Mouse (Mus musculus) layer of hippocampus, adult 2 months (tissue): ENCODE results near the gene Eya4. TPM values are rescaled to one million over a fixed set of nuclear protein-coding genes. Genes with fewer than 3 reads are reported as not detected.

ENCODE experiments used
- DNase-seq, 2 experiments: peaks; one replicate each; pipeline ENCODE4 v3.0.0; 2022; ENCODE audit warnings: low spot score in 2 of 2
- H3K27ac ChIP-seq: fragments of 200-600 bp; 2 replicates; pipeline ENCODE4 v1.8.1; 2022
- H3K4me3 ChIP-seq: fragments of 200-600 bp; 2 replicates; pipeline ENCODE4 v1.8.1; 2022; ENCODE audit warnings: mild to moderate bottlenecking
- CTCF ChIP-seq: fragments of 200-600 bp; conservative IDR thresholded peaks from 2 replicates; pipeline ENCODE4 v1.8.1; 2022; ENCODE audit warnings: antibody characterized with exemption, mild to moderate bottlenecking, moderate library complexity
- total RNA-seq, 2 experiments: library from RNA; stranded (reverse); gene quantifications; 2 replicates each; pipeline ENCODE4 v1.2.3; 2021

Eya4 gene
- total RNA-seq, 2 experiments from 2014 or later = 5.5 to 6.3 TPM

DNA sequence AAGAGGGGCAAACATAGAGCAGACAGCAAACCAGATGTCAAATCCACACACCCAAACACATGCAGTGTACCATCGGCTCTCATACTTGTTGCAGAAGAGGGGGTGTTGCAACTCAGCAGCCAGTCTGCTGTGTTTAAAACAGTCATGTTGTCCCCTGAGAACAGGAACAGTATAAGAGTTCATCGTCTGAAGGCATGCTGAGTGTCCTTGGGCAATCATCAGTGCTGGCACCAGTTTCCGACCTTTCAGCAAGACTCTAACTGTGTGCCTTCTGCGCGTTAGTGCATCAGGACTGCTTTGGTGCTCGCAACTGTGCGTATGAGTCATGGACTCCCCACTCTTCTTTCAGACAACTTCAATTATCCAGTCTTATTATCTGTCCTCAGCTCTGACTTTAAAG is 179.0 kb downstream of the Eya4 start:
- TF ChIP-seq CTCF = no peak
- Histone ChIP-seq H3K27ac (no peak overlapping the region), H3K4me3 (no peak overlapping the region)
- DNase-seq = no peak

DNA sequence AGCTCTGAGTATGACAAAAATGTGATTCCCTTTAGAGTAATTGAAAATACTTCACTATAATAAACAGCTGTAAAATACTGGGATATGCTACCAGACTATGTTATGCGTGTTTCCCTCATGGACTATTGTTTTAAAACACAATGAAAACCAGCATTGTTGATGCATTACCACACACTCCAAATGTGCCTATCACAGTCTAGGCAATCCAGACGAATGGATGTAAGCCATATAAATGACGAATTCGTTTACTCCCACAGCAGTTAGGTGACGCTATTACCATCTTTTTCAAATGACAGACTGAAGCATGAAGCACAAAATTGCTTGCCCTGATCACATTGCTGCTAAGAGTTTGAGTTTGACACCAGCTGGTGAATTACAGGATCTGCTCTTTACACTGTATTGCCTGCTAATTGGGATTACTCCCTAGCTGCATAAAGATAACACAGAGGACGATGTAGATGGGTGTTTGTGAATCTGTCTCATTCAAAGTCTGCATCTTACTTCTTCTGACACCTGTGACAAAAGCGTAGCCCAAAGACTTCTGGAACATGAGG is 185.4 kb downstream of the Eya4 start:
- Histone ChIP-seq H3K4me3 (no peak overlapping the region), H3K27ac (no peak overlapping the region)
- DNase-seq = peak in 1 of 2 experiments; percentile 10
- TF ChIP-seq CTCF = no peak

DNA sequence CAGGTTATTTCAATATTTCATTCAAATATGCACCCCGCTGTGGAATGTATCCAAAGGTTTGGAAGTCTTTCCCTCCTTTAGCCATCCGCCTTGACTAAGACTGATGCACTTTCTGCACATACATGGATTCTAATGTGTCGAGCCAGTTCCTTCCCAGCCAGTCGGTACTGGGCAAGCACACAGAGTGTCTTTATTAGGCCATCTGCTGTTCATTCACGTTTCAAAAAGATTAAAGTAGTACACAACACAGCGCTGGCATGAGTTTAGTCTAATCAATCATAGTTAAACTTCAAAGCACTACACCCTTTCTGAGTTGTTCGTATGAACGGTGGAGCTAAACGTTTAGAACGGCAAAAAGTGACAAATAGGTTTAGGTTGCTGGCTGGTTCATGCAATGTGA is 190.7 kb downstream of the Eya4 start:
- H3K4me3 ChIP-seq = no peak overlapping the region
- no peak for DNase-seq
- TF ChIP-seq CTCF = no peak
- no peak overlapping the region for H3K27ac ChIP-seq

DNA sequence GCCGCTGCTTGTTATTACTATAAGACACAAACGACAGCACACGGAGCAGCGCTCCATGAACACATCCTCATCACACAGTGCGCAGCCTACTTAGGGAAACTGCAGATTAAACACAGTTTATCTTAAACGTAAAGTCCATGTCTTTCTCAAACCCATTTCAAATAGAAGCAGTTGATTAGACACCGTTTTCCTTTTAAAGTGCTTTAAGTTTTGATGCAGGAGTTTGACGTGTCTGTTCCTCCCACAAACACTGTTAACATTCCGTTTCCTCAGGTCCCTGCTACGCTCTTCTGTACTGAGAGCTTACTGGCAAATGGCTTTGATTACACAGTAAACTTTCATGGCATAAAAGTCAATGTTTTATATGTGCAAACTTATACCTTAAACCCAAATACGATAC is 191.4 kb downstream of the Eya4 start:
- no peak overlapping the region for H3K27ac ChIP-seq
- DNase-seq = no peak
- no peak for TF ChIP-seq CTCF
- no peak overlapping the region for H3K4me3 ChIP-seq

DNA sequence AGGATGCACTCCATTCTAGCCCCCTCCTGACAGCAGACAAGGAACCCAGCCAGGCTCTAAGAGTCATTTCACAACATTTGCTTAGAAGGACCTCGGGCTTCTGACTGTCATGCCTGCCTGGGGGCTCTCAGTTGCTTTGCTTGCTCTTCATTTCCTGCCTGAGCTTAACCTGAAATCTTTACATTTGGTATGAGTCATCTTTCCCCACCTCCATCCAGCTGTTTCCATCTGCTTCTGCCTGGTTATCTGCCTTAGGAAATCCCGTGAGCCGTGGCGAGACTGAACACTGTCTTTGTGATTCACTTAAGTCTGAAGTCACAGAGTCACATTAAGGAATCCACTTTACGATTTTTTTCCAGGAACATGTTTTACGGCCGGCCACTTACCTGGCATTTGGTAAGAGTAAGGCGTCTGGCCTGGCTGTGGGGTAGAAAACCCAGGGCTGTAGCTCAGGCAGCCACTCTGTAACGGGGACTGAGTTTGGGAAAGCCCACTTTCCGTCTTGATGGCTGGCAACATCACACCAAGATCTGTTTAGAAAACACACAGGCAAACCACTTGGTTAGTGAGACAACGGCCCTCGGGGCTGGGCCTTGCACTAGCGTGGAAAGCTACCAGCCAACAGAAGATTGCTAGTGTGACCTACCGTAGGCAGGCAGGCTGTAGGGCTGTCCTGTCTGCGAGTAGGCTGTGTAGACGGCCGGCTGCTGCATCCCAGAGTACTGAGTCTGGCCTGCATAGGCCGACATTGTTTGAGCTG is 193.5 kb downstream of the Eya4 start:
- DNase-seq = no peak
- Histone ChIP-seq H3K27ac (no peak overlapping the region), H3K4me3 (no peak overlapping the region)
- no peak for TF ChIP-seq CTCF

DNA sequence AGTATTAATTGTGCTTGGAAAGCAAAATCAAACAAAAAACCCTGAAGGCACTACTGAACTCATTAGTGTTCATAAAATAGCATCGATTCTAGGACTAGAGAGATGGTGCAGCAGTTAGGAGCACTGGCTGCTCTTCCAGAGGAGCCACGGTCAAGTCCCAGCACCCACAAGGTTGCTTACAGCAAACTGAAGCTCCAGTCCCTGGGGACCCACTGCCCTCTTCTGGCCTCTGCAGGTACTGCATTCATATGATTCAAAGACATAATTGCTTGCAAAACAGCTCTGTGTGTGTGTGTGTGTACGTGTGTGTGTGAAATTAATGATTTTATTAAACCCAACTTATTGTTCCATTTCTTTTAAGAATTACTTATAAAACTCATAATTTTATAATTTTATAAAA is 200.2 kb downstream of the Eya4 start:
- TF ChIP-seq CTCF = peak; percentile 68
- no peak for DNase-seq
- H3K27ac ChIP-seq = no peak overlapping the region

DNA sequence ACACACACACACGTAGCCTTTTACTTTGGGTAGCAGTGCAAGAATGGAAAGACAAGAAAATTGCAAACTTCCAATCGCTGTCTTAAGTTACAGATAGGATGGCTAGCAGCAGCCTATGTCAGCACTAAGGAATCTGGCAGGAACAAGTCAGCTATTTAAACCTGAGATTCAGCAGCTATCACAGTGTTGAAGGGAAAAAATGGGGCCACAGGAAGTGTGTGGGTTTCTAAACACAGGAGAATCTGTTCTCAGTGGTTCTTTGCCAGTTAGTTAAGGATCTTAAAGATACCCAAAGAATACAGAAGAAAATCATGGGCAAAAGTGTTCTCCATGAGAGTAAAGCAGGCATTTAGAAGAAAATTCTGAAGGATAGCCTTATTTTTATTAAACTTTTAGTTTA is 206.0 kb downstream of the Eya4 start:
- Histone ChIP-seq H3K27ac (no peak overlapping the region), H3K4me3 (no peak overlapping the region)
- no peak for TF ChIP-seq CTCF
- no peak for DNase-seq

More for the DNA sequence above, 200.2 kb downstream of the Eya4 start:
- H3K4me3 ChIP-seq = no peak overlapping the region

DNA sequence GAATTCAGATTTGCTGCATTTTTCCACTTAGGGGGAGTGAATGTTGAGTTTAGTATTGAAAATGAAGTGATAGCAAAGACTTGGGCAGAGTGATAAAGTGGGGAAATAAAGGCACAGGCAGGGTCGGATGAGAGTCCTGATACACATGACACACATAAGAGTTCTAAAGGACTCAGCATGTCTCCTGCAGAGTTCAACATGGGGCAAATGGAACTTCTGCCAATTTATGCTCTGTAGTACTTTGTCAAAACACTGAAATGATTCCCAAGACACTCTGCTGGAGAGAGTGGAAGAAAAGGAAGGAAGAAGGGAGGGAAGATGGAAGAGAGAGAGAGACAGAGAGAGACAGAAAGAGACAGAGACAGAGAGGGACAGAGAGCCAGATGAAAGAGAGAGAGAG is 222.6 kb downstream of the Eya4 start:
- no peak for DNase-seq
- Histone ChIP-seq H3K27ac (no peak overlapping the region), H3K4me3 (no peak overlapping the region)
- no peak for TF ChIP-seq CTCF

DNA sequence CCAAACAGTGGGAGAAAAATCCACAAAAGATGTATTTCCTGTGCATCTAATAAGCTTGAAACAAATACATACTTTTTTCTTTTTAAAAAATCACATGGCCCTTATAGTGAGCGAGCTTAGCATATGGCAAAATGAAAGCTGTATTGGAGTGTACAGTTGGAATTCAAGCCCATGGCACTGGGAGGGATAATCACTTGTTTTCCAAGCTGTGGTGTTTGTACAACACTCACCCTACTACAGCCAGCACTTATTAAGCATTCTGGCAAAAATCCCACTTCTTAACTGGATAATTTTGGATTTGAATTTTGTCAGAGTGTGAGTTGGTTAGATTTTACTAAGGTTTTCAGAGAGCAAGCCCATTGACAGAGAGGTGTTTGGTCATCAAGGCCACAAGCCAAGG is 223.4 kb downstream of the Eya4 start:
- no peak overlapping the region for H3K27ac ChIP-seq
- no peak overlapping the region for H3K4me3 ChIP-seq
- no peak for TF ChIP-seq CTCF
- no peak for DNase-seq

DNA sequence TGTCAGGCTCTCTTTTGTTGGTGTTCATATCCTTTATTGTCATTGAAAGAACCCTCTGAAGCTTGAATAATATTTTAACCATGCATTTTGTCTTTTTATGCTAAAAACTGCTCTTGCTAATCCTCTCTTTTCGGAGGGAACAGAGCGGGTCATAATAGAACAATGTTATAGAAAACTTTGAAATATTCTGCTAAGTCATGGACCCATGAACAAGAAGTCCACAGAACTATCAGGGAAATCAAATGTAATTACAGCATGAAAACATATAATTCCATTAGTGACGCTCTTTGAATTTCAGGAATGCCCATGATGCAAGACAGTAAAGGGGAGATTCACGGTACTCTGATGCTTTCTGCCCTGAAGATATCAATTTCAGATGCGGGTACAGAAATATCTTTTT is 224.1 kb downstream of the Eya4 start:
- DNase-seq = no peak
- TF ChIP-seq CTCF = no peak
- H3K4me3 ChIP-seq = no peak overlapping the region
- no peak overlapping the region for H3K27ac ChIP-seq

DNA sequence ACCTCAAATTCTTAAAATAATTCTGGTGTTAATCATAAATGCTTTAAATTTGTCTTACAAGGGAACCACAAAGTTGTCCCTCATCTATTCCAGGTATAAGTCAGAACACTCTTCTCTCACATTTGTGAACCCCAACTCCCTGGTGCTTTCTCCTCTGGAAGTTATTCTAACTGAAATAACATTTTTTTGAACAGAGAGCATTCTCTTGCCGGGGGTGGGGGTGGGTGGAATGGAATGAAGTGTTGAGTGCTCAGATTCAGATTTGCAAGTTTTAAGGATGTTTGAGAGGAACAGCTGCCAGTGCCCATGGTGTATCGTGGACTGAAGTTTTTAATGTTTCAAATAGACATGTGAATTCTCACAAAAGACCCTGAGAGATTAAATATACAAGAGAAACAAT is 230.1 kb downstream of the Eya4 start:
- H3K27ac ChIP-seq = no peak overlapping the region
- TF ChIP-seq CTCF = no peak
- no peak overlapping the region for H3K4me3 ChIP-seq
- no peak for DNase-seq

DNA sequence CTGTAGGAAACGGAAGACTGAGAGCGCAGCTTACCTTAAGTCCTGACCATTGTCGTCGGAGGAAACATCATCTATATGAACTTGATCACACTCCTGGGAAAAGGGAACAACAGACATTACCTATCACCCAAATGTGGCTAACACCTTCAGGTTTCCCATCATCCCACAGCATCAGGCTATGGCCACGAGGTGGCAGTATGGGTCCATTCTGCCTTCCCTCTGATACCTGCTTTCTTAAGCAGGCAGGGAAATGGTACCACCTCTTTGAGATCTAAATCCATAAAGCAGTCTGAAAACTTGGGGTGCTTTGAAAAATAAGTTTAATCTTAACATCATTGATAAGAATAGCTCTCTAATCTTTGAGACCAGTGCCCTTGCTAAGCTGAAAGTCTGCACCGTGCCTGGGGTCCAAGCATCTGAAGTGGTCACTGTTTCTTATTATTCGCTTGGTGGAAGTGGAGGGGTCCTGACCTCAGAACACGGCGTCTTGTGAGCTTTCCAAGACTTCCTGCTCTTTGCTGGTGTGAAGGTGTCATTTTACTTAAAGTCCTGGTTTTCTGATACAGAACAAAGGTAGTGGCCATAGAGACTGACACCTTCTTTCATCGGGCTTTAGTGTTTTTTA is 233.7 kb downstream of the Eya4 start:
- TF ChIP-seq CTCF = peak; percentile 99

DNA sequence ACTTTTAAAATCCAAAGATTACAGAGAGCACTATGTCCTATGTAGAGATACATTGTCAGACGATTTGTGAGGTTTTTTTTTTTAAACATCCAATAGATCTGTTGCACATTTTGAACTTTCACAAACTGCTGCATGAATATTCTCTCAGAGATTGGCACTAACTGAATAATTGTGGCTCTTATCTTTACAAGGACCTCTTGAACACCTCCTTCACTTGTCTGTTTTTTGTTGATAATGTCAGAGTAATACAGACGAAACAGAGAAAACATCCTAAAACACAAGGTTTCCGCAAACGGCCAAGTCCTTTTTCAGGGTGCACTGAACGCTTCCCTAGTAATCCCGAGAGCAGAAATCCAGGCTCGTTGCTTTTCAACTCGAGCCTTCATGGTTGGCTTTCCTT is 234.5 kb downstream of the Eya4 start:
- Histone ChIP-seq H3K4me3 (no peak overlapping the region), H3K27ac (no peak overlapping the region)
- DNase-seq = no peak
- no peak for TF ChIP-seq CTCF

More for the DNA sequence above, 233.7 kb downstream of the Eya4 start:
- Histone ChIP-seq H3K27ac (no peak overlapping the region), H3K4me3 (no peak overlapping the region)
- DNase-seq = peak; percentile 69 to 86

DNA sequence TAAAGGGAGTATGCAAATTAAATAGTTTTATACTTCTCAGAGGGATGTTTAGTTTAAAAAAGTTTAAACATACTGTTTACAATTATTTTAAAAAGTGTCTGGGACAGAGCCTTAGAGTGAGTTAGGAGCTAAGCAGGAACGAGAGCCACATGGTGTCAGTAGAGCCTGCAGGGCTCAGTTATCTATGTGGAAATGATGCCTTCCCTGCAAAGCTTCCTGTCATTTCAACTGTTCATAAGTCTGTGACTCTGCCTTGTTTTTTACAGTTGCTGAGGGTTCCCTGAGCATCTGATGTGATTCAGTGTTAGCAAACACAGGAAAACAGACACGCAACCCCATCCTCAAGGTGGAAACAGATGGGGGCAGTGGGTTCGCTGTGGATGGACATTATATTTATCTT is 235.3 kb downstream of the Eya4 start:
- no peak for DNase-seq

More for the DNA sequence above, 235.3 kb downstream of the Eya4 start:
- Histone ChIP-seq H3K27ac (no peak overlapping the region), H3K4me3 (no peak overlapping the region)
- TF ChIP-seq CTCF = peak; percentile 37
